Mouse (Mus musculus): ENCODE results near the gene Lactbl1.

Lactbl1 gene

DNA sequence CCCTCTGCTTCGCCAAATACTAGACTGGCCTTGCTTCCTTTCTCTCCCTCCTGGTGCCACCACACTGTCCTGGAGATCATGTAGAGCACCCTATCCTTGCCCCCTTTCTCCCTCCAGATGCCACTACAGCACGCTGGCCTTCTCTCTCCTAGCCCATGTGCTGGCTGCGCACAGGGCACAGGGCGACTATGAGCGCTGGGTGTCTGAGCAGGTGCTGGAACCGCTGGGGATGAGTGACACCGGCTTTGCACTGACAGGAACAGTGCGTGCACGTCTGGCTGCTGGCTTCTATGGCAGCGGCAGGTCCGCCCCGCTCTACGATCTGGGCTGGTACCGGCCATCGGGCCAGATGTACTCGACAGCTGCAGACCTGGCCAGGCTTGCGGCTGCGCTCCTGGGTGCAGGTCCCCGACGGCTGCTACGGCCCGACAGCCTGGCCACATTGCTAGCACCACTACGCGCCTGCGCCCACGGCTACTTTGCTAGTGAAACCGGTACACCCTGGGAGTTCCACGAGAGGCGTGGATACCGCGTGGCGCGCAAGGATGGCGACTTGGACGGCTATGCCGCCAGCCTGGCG lies 14.7 kb downstream of the Lactbl1 start:
- DNase-seq (ENCODE audit: low spot score in 2 of 2) = peak in 1 of 2 experiments; percentile 6

DNA sequence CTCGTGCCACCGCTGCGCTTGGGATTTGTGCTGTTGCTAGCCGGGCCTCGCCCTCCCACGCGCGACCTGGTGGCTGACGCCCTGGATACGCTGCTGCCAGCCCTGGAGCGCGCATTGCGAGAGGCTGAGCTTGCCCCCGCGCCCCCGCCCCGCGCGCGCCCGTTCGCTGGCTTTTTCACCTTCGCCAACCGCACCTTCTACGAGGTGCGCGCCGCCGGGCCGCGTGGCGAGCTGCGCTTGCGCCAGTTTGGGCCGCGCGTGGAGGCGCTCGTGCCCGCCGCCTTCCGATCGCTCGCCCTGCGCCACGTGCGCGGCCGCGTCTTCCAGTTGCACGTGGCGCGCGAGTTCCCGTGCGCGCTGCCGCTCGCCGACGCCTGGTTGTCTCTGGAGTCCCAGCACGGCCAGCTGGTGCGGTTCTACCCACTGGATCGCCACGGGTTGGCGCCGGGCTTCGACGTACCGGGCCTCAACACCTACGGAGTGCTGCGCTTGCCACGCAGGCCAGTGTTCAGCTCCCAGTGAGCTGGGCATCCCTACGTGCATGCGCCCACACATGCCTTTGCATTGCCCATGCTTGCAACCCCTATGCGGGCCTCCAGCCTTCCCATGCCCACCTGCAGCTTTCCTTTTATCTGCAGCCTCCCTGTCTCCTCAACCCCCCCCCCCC lies 15.3 kb downstream of the Lactbl1 start:
- DNase-seq (ENCODE audit: low spot score in 2 of 2) = peak; percentile 40 to 50

DNA sequence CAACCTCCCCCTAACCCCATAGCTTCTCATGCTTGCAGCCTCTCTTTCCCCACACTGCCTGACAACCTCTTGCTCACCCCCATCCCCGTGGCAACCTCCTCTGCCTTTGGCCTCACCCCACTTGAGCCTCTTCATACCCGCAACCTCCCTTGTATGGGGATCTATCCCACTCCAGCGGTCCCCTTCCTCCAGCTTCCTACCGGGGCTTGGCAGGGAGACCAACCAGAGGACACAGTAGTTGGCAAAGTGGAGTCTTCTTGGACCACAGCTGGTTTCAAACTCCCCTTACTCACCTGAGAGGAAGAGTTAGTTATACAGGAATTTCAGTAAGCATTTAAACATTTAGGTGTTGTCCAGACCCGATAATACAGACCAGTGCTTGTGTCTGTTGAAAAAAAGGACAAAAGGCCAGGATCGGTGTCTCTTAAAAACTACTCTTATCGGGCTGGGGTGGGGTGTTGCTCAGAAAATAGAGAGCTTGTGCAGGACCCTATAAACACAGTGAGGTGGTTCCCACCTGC lies 15.9 kb downstream of the Lactbl1 start:
- no peak for DNase-seq (ENCODE audit: low spot score in 2 of 2)

- no peak for DNase-seq (ENCODE audit: low spot score in 2 of 2)
Observed at GRCm38 (mm10) chr4:136638890-136639289, 16.5 kb downstream of the Lactbl1 start.

DNA sequence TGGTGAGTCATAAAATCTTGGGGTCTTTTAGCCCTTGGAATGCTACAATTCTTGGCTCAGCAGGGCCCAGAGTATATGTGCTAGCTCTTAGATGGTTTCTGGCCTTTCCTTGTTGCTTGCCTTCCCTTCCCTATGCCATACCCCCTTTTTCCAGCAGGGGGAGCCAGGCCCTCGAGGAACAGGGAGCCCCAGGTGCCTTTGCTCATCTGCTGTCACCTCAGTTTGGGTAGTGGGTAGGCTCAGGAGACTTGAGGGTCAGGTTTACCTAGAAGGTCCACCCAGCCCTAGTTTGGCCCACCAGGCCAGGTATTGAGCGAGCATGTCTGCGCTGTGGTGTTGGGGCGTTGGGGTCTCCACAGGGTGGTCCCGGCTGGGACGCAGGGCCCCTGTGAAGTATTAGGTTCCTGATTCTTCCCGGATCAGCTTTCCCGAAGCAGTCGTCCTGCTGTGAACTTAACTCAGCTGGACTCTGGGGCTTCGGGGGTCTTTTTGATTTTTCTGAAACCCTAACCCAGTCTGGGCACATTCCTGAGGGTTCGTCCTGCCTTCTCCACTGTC lies 26.6 kb downstream of the Lactbl1 start:
- DNase-seq (ENCODE audit: low spot score in 2 of 2) = peak; percentile 63 to 88

- DNase-seq (ENCODE audit: low spot score in 2 of 2) = no peak
Observed at GRCm38 (mm10) chr4:136649480-136650196, 27.2 kb downstream of the Lactbl1 start.

DNA sequence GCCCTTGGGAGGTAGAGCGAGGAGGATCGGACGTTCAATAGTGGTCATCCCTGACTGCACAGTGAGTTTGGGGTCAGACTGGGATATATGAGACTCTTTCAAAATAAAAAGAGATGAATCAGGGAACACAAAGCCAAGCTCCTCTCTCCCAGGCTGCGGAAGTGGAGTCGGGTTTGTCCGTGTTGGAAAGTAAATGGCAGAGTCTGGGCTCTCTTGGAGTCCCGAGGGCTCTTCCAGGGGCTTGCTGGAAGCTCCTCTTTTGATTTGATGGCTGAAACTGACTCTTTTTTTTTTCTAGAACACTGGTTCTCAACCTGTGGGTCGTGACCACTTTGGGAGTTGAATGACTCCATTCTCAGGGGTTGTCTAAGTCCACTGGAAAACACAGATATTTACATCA lies 27.8 kb downstream of the Lactbl1 start:
- DNase-seq (ENCODE audit: low spot score in 2 of 2) = no peak

- DNase-seq (ENCODE audit: low spot score in 2 of 2) = peak in 1 of 2 experiments; percentile 41
Observed at GRCm38 (mm10) chr4:136651357-136651811, 29.0 kb downstream of the Lactbl1 start.

DNA sequence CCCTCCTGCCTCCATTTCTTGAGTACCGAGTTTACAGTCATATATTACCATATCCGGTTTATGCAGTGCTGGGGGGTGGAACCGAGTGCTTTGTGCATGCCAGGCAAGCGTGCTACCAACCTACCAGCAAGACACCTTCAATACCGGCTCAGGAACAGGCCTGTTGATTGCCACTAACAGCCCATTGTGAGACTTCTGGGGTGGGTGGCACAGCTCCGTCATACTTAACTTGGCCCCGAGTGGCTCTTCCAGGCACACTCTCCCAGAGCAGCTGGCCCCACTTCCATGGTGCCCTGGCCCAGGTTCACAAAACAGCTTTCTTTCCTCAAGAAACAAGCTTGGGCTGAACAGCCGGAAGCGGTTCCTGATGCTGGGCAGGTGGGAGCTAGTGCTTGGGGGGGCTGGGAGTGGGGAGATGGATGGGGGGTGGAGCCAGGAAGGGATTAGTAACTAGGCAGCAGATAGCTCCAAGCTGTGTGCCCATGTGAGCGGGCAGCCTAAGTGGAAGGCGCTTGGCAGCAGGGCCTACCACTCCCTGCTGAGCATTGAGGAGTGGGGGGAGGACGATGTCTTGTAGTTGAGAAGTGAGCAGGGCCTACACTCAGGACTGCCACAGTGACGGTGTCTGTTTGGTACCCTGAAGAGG lies 29.6 kb downstream of the Lactbl1 start:
- no peak for DNase-seq (ENCODE audit: low spot score in 2 of 2)

- DNase-seq (ENCODE audit: low spot score in 2 of 2) = no peak
Observed at GRCm38 (mm10) chr4:136652528-136652910, 30.1 kb downstream of the Lactbl1 start.

DNA sequence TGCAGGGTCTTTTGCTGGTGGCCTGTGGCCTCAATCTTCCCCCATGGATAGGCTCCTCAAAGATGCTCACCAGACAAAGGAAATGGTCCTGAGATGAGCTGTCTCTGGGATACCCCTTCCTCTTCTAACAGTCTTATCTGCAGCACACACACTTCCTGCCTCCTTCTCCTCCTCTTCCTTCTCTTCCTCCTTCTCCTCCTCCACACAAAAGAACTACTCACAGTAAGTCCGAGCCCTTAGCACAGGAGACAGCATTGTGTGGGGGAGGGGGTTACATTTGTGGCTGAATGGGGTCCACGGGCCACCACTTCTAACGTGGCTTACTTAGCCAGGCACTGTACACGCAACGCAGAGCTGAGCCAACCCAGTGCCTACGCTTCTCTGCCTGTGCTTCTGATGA lies 30.6 kb downstream of the Lactbl1 start:
- no peak for DNase-seq (ENCODE audit: low spot score in 2 of 2)

DNA sequence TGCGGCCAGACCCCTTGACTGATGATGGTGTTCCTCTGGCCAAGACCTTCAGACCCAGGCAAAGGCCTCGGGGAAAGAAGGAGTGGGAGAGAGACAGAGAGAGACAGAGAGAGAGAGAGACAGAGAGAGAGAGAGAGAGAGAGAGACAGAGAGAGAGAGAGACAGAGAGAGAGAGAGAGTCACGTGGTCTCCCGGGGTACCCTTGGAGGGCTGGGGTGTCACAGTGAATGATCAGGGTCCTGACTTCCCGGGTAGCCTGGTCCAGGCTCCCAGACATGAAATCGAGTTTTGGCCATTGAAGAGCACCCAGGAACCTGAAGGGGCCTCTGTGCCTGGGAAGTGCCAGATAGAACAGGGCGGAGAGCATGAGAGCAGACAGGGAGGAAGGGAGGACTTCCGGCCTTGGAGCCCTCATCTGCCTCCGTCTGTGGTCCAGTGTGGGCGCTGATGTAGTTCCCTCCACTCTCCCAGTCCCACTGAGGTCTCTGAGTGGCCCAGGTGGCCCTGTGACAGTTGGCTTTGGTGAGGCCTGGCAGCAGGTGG lies 31.3 kb downstream of the Lactbl1 start:
- DNase-seq (ENCODE audit: low spot score in 2 of 2) = no peak

- no peak for DNase-seq (ENCODE audit: low spot score in 2 of 2)
Observed at GRCm38 (mm10) chr4:136657914-136658313, 35.5 kb downstream of the Lactbl1 start.

DNA sequence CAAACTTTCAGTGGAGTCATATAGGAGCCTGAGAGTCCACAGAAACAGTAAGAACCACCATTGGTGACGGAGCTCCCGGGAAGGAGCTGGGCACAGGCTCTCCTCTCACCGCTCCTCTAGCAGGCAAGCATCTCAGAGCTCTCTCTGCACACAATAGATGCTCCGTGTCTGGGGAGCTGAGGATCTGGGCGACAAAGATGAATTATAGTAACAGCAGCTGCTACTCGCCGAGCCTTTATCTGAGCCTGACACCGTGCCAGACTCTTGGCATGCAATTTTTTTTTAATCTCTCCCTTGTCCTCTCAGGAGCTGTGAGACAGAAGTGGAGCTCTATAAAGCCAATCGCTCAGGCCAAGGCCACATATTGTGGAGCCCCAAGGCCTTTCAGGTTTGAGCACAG lies 42.6 kb downstream of the Lactbl1 start:
- DNase-seq (ENCODE audit: low spot score in 2 of 2) = no peak

GRCm38 (mm10) chr4:136666002-136666401 lies 43.6 kb downstream of the Lactbl1 start:
- no peak for DNase-seq (ENCODE audit: low spot score in 2 of 2)

GRCm38 (mm10) chr4:136667757-136668156 lies 45.3 kb downstream of the Lactbl1 start:
- no peak for DNase-seq (ENCODE audit: low spot score in 2 of 2)

- DNase-seq (ENCODE audit: low spot score in 2 of 2) = no peak
Observed at GRCm38 (mm10) chr4:136672335-136673090, 50.1 kb downstream of the Lactbl1 start.

GRCm38 (mm10) chr4:136675439-136675838 lies 53.0 kb downstream of the Lactbl1 start:
- no peak for DNase-seq (ENCODE audit: low spot score in 2 of 2)

- DNase-seq (ENCODE audit: low spot score in 2 of 2) = peak; percentile 65 to 84
Observed at GRCm38 (mm10) chr4:136678480-136678879, 56.1 kb downstream of the Lactbl1 start.

DNA sequence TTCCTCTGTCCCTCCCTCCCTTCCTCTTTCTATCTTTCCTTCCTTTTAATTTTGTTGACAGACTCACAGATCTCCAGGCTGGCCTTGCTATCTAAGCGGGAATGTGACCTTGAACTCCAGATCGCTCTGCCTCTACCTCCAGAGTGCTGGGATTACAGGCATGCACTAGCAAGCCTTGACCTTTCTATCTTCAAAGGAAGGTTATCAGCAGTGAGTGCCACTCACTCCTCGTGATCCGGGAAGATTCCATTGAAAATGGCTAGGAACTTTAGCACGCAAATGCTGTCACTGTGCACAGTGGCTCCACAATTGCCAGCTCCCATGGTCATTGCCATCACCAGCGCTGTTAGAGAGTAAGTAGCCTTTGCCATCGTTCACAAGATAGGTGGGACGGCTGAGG lies 56.8 kb downstream of the Lactbl1 start:
- DNase-seq (ENCODE audit: low spot score in 2 of 2) = no peak

DNA sequence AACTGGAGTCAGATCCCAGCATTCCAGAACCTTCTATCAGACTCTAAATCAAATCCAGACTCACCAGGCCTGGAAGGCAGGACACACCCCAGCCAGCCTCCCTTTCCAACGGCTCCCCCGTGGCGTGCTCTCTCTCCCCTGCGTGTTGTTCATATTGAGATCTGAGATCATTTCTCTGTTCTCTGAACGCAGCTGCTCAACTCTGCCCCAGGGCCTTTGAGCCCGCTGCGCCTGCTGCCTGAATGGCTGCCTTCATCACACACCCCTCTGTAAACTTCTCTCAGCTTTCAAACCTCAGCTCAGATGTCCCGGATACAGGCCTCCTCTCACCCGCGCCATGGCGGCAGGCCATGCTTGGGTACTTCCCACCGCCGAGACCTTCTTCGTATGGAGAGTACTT lies 58.2 kb downstream of the Lactbl1 start:
- no peak for DNase-seq (ENCODE audit: low spot score in 2 of 2)
